Mouse (Mus musculus) CH12.LX (cell line): ENCODE measurements around the gene Angel2.

Source experiments
- CHD2 ChIP-seq: IDR thresholded peaks from 2 replicates; pipeline ENCODE4 v1.6.1; 2011; ENCODE audit warnings: low read length, improper control_type of control experiment
- CTCF ChIP-seq, 2 experiments: IDR thresholded peaks in 1 of 2; conservative IDR thresholded peaks in 1 of 2; 2 replicates each; pipeline ENCODE4 v1.5.1; 2011 to 2012; ENCODE audit warnings: low read depth in 2 of 2, low read length in 2 of 2, improper control_type of control experiment in 1 of 2, inconsistent platforms in 1 of 2, mild to moderate bottlenecking in 1 of 2, moderate library complexity in 1 of 2
- MAFK ChIP-seq: IDR thresholded peaks from 2 replicates; pipeline ENCODE4 v1.6.1; 2011; ENCODE audit warnings: low read length, improper control_type of control experiment; ENCODE audit not compliant: insufficient replicate concordance
- NELFE ChIP-seq: IDR thresholded peaks from 2 replicates; pipeline ENCODE4 v1.6.1; 2011; ENCODE audit warnings: low read depth, low read length, improper control_type of control experiment
- POLR2A ChIP-seq: IDR thresholded peaks from 2 replicates; pipeline ENCODE4 v1.6.1; 2011; ENCODE audit warnings: low read depth, mild to moderate bottlenecking, improper control_type of control experiment, low read length
- POLR2AphosphoS2 ChIP-seq: IDR thresholded peaks from 2 replicates; pipeline ENCODE4 v1.6.1; 2011; ENCODE audit warnings: low read depth, low read length, improper control_type of control experiment
- USF1 ChIP-seq: IDR thresholded peaks from 2 replicates; pipeline ENCODE4 v1.6.1; 2014; ENCODE audit warnings: low read depth, mild to moderate bottlenecking, inconsistent platforms, low read length, improper control_type of control experiment
- USF2 ChIP-seq: conservative IDR thresholded peaks from 2 replicates; pipeline ENCODE4 v1.6.1; 2011; ENCODE audit warnings: low read depth, low read length, improper control_type of control experiment
- ZC3H11A ChIP-seq: IDR thresholded peaks from 2 replicates; pipeline ENCODE4 v1.6.1; 2012; ENCODE audit warnings: low read depth, mild to moderate bottlenecking, inconsistent platforms, low read length, improper control_type of control experiment
- ZNF384 ChIP-seq: IDR thresholded peaks from 2 replicates; pipeline ENCODE4 v1.6.1; 2012; ENCODE audit warnings: low read depth, low read length, improper control_type of control experiment, inconsistent platforms

DNA sequence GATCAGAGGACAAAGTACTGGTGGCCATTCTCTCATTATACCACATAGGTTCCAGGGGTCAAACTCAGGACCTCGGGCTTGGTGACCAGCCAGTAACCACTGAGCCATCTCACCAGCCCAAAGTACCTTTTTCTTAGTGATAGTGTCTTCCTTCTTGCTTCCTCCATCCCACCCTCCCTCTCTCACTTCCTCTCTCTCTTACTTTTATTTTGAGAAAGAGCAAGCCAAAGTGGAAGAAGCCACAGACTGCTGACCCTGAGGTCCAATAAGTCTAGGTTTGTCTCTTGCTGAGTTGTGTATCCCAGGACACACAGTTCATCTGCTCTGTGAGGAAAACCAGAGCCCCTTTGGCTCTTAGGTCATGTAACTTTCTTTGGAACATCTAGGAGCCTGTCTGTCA is 55.6 kb downstream of the Angel2 start:
- TF ChIP-seq ZNF384 (no peak), MAFK (no peak), USF1 (no peak), CTCF (conservative IDR thresholded peaks at IDR 0.05 in 1 of 2, IDR thresholded peaks at IDR 0.05 in 1 of 2; ENCODE audit: low read depth in 2 of 2, low read length in 2 of 2) (no peak), USF2 (no peak), POLR2A (no peak), CHD2 (no peak), POLR2AphosphoS2 (no peak), ZC3H11A (no peak), NELFE (no peak)
